Mouse (Mus musculus) frontal cortex, postnatal 25 days (tissue): Measurements from ENCODE around the gene Aff3.

Experiments
- DNase-seq, 2 experiments: peaks; one replicate each; pipeline ENCODE4 v3.0.0; 2022; ENCODE audit warnings: low spot score in 2 of 2

Gene Aff3

DNA sequence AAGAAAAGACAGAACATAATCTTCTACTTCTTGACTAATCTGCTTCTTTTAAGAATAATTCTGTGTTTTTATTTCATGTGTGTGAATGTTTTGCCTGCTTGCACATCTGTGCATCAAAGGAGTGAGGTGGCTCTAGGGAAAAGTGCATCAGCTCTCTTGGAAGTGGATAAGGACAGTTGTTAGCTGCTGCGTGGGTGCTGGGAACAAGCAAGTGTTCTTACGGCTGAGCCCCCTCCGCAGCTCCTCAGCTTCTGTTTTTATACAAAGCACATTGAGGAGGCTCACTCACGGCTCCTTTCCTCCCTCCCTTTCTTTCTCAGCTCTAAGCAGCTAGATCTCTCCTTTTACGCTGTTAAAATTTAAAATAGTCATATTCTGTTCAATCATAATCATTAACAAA lies 340.5 kb downstream of the Aff3 start:
- DNase-seq: no peak

DNA sequence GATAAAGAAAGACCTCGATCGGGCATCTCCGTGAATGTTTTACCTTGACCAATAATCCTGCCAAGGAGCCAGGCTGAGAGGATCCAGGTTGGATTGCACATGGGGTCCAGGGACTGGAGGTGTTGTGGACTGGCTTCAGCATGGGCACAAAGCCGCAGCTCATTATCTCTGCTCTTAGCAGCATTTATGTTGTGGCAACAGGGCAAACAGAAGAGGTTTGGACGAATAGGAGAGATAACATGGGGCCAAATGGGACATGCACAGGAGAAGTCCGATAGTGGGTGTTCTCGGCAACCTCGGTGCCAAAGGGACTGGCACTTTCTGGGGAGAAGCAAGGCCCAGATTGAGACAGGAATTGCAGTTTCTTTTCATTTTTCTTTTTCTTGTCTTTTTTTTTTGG lies 342.9 kb downstream of the Aff3 start:
- DNase-seq: no peak

DNA sequence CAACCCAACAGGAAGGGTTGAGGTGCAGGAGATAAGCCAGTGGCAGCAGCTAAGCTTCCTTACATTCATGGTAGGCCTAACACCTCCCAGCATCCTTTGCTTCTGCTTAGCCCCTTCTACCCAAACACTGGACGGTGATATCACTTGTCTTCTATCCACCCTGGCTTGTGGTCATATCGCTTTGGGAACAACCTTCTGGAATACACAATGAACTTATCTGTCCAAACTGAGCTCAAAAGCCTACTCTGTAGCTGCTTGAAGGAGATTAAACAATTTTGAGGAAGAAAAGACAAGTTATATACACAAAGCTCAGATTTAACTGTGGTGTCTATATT lies 343.8 kb downstream of the Aff3 start:
- DNase-seq: no peak

DNA sequence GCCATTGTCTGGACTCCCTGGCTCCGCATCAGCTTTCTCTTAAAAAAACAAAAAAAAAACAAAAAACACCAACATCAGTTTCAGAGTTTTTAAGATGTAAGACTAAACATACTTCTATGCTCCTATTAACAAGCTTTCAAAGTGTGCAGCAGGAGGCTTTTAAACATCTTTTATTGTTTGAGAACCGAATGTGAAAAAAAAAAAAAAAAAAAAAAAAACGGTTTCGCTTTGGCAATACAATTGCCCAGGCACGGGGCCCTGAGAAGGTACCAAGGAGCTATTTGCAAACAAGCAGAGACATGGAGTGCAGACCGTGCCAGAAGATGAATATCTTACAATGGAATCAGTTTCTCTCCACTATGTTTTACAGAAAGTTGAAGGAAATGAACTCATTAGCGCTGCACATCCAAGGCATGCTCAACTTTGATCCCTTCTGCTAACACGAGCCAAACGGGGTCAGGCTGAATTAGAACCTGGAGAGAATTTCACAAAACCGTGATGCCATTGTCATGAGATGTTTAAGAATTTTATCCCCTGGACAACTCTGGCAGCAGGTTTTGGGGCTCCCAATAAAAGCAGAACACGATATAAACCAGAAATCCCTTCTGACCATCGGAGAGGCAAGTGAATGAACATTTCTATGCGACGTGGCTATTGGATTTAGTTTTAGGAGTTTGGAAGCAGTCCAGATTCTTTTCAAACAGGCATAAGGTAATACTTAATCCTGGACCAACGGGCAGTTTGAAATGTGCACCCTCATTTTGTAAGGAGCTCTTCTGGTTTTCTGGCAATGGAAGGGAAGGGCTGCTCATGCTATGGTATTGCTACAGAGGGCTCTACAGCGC lies 344.4 kb downstream of the Aff3 start:
- no peak for DNase-seq

DNA sequence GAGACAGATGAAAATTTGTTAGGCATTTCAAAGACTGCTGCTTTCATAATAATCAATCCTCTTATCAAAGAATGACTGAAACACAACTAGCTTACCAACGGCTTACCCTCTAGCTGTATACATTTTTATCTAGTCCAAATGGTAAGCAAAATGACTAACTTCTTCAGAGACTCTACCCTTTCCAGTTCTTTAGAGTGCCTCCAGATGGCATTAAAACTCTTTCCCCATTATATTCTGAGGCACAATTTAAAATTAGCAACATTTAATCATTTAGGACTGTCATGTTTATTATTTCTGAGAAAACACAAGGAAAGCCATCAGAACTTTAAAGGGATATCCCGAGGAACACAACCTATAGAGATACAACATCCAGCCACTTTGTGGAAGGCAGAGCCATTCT lies 346.1 kb downstream of the Aff3 start:
- DNase-seq: no peak

DNA sequence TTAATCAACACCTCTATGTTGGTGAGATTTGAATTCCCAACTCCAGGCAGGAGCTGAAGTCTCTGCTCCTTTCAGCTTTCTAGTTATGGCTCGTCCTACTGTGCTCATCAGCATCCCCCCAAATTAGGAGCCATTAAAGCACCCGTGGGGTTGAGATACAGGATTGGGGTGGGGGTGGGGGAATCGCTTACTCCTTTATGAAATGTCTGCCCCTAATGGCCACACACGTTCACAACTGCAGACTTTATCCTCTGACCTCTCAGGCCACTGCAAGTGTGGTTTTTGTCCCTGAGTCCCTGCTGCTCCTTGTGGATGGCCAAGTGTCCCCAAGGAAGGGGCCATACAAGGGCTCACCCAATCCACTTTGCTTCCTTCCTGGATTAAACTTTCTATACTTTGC lies 348.8 kb downstream of the Aff3 start:
- no peak for DNase-seq

DNA sequence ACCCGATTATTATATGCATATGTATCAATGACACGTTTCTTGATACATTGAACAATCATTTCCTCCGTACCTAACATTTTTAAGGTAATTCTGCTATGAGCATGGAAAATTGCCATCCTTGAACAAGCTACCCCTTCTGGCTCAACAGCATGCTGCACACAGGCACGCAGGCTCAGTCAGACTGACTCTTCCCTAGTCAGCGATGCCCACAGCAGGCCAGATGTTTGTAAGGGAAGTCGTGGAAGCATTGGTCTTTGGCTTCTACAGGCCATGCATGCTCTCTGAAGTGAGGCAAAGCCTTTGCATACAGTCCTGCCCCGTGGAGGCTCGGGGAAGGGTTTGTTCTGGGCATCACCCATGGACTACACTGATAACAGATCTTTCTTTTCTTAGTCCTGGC lies 354.3 kb downstream of the Aff3 start:
- DNase-seq: no peak

DNA sequence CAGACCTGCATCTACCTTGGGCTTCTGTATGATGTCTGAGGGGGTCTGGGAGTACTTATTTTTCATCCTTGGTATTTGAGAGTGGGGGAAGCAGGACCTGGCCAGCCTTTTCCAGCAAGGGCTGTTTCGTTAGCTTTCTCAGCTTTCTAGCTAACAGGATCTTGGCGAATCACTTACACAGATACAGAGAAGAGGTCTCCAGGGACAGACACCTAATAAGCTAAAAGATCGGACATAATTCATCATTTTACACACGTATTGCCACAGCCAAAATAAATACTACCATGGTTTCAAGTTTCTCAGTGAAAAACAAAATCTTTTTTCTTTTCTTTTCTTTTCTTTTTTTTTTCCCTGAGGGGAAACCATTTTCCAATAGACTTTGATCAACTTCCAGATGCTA lies 354.7 kb downstream of the Aff3 start:
- no peak for DNase-seq

DNA sequence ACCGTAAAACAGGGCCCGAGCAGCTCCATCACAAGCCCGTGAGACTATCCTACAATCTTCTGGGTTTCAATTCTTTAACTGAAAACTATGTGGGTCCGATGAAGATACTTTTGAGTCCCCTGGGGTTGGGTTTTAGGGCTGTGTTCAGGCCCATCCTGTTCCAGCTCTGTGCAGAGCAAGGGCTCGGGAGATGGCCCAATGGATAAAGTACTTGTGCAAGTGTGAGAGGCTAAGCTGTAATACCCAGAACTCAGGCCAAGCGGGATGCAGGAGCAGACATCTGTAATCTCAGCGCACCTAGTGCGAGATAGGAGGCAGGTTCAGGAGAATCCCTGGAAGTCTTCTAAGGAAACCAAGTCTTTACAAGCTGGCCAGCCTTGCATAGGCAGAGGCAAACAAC lies 355.4 kb downstream of the Aff3 start:
- DNase-seq: no peak

DNA sequence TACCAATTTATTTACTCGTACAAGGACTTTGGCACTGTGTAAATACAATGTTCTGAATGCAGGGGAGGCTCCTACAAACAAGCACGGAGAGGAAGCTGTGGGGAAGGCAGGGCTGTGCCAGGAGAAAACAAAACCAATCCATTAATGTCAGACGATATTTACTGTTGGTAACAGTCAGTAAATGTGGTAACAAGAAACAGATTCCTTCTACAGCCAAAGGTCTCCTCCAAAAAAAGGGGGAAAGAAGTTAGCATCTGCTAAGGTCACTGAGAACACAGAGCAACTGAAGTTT lies 356.1 kb downstream of the Aff3 start:
- no peak for DNase-seq

DNA sequence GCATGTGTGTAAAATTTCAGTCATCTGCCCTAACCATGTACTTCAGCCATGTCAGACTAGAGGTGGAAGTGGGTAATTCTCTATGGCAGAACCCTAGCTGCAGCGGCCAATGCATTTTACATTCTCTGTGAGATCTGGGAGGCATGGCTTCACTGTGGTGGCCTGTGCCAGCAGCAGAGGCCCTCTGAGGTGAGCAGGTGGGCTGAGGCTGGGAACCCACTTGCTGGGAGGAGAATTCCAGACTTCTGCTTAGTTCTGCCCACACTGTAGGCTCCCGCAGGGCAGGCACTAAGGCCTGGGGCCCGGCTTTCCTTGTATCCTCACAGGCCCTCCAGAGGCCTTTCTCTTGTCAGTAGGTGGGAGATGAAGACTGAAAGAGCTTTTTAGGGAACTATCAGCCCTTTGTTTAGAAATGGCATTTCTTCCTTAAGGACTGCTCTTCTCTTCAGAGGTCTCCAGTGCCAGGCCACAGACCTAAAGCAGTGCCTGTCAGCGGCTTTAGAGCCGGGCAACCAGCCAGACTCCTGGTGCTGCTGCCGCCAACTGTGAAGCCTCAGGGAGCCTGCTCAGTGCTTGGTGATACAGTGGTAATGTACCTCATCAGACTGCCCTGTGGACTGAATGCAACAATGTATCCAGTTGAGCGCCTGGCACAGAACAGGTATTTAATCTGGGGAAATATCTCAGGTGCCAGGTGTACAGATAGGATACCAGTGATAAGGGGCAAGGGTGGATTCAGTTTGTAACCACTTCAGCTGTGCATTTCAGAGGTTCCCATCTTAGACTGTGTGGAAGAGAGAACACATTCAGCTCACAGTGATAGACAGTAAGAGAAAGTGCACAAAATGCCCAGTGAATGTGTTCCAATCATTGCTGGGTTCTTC lies 356.7 kb downstream of the Aff3 start:
- peak in 1 of 2 experiments; percentile 4 for DNase-seq

DNA sequence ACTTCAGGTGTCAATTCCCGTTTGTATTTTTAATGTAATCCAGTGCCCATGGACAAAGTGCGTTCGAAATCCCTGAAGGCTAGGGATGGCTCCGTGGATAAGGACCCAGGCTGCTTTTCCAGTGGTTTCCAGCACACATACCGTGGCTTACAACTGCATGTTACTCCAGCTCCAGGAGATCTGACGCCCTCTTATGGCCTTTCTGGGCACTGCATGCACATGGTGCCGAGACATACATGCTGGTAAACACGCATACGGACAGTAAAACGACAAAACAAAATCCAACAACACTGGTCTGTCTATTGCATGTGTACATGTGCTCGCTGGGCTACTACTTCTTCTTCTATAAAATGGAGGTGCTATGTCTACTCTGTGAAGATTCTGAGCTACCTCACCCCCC lies 357.5 kb downstream of the Aff3 start:
- DNase-seq: no peak

DNA sequence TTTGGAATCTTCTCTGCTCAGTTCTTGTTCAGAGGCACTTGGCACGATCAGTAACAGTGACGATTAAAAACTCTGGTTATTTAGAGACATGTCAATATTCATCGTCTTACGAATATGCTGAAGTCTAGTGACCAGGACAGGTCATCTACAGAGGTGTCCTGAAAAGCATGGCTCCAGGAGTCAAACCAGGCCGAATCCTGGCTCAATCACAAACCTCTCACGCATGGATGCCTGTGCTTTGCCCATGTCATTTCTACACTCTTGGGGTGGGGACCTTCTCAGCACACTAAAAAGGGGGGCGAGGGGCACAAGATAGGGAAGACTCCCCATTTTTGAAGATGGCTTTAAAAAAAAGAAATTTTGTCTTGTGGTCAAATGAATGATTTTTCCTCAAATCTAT lies 358.6 kb downstream of the Aff3 start:
- DNase-seq: no peak

DNA sequence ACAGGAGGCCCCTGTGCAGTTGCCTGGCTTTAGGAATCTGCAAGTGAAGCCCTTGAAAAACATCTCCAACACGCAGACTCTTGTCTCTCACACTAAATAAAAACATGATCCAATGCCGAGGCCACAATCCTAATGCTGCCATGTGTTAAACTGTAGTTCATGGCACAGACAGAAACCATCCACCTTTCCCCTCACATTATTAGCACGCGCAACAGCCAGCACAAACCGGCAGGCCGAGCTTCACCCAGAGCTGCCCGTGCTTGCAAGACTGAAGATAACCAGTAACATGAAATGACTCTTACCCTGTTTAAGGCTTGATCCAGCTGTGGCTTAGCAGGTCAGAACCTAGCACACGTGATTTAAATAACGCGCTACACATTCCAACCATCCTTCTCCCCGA lies 360.4 kb downstream of the Aff3 start:
- no peak for DNase-seq

DNA sequence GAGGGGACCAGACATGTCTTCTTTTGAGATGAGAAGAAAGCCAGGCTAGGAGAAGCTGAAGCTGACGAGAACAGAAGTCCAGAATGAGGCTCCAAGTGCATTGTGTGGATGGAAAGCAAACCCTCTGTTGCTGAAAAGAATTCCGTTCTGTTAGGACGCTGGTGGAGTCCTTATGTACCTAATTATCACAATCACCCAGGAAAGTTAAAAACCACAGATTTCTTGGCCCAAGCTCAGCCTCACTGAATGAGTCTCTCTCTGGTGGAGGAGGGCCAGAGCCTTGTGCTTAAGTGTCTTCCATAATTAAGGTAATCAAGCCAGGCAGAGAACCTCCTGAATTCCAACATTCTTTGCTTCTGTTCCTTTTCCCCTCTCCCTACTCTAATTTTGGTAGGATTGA lies 366.5 kb downstream of the Aff3 start:
- no peak for DNase-seq

DNA sequence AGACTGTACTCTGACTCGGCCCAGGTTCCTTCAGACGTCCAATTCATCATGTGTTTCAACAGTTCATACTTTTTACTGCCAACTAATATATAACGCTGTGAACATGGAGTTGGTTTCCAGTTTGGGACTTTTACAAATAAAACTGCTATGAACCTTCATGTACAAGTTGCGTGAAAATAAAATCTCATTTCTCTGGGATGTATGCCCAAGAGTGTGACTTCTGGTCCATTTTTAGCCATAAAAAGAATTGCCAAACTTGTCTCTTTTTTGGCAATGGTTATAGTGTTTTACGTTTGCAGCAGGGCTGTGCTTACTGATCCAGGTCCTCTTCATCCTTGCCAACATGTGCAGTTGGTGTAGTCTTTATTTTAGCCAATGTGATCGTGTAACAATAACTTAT lies 369.8 kb downstream of the Aff3 start:
- no peak for DNase-seq

DNA sequence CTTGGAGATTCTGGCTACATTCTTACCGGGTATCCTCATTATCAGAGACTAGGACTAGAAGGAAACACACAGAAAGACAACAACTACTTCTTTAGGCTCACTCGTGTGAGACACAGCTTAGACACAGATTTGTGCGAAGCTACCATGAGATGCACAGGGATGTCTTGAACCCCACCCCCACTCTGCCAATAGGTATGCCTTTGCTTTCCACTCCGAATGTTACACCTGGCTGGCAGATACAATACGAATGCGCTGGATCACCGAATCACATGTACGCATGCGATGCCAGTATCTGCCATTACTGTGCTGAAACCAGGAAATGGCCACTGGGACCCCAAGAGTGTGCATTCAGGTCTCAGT lies 370.4 kb downstream of the Aff3 start:
- DNase-seq: no peak

DNA sequence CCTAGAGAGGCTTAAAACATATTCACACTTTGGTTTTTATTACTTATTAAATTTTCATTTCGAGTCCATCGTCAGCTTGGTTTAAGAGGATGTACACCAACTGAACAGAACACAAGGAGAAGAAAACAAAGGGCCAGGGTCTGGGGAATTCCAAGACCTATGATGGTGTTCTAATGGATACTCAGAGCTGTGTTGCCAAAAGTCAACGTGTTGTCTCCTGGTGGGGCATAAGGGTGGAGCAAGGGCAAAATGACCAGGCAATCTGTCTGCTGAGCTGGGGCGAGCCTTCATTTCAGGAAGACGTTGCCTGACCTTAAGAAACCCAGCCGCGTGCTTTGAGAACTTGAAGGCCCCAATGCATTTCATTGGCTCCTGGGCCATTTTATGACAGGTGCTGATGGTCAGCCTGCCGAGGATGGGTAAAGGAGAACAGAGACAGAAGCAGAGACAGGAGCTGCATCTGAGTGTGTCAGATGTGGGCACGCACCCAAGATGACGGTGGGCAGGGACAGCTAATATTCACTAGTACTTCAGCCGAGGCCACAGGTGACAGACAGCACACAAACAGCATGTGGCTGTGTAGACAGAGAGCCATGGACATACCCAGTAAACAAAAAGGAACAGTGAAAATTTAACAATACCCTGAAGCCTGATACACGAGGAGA lies 371.0 kb downstream of the Aff3 start:
- no peak for DNase-seq

DNA sequence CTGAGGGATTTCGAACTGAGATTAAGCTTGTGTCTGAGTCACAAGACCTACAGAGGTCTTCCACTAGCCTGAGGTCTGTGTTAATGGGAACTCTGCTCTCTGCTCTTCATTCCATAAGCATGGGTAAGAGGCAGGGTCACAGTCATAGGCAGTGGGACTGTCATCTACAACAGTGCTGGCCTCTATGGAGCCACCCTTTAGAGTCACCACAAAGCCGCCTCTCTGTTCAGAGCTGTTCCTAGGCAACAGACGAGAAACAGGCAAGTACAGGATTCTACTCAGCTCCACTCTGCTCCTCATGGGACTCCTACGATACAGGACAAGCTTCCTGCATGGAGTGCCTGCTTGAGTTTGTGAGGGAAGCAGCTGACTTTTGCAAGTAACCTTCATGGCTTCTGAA lies 371.9 kb downstream of the Aff3 start:
- no peak for DNase-seq

DNA sequence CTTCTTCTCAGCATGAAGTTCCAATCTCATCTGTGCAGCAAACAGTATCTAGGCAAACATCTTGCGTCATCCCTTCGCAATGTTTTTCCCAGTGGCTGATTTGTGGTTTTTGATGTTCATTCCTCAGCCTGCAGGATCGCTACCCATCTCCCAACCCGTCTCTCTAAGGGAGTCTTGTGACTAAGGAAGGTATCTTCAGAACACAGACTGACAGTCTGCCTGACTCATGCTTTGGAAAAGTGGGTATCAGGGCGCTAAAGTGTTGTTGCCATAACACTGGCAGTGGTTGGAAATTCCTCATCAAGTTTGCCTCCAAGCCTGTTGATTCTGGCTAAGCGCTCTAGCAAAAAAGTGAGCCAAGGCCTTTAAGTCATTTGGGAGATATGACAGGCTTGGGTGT lies 372.8 kb downstream of the Aff3 start:
- DNase-seq: no peak

DNA sequence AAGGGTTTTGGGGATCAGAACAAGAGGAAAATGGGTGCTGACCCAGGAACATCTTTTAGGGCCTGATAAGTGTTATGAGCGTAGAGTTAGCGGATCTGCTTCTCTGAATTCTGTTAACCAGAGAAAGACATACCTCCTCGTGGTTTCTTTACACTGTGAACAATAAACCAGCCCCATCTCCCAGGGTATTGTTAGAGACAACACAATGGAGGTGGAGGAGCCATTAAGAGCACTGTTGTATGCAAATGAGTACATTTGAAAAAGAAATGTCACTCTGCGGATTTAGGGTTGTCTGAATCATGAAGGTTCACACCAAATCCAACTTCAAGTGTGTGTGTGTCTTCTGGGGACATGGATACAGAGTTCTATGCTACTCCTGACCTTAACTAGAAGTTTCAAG lies 373.3 kb downstream of the Aff3 start:
- DNase-seq: no peak

DNA sequence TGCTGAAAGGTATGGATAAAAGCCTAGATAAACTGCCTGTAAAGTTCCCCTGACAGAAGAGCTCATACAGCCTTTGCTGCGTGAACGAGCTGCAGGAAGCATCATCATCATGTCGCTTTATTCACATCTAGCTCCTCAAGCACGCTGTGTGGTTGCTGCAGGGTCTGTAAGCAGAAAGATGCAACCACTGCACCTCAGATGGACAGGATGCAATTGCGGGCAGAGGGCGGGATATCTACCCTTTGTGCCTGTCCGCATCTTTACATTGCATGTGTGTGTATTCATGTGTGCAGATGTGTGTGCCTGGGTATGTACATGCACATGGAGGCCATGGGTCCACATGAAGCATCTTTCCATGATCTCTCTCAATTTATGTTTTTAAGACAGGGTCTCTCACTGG lies 373.9 kb downstream of the Aff3 start:
- DNase-seq: no peak

DNA sequence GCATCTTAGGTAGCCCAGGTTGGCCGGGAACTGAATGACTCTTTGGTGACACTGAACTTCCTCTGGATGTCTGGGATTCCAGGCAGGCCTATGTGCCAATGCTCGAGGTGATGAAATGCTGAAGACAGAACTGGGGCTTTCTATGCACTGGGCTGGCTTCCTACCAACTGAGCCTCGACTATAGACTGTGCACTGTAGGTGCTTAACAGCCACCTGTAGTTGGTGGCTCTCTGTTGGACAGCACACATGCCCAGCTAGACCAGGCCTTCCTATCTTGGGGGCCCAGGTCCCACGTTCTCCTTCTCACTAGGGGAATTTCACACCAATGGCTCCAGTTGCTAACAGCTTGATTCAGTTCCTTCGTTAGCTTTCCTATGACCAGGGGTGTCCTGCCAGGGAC lies 374.9 kb downstream of the Aff3 start:
- no peak for DNase-seq
